Mouse (Mus musculus) urinary bladder, postnatal 4 days (tissue): Measurements from ENCODE around the gene Nfatc4.
A peak's percentile ranks its signal among the peaks of the same experiment; 100 is the strongest.

Experiments
- DNase-seq, 2 experiments: peaks; one replicate each; pipeline ENCODE4 v3.0.0; 2021 to 2022; ENCODE audit warnings: low spot score in 2 of 2

Nfatc4 gene

DNA sequence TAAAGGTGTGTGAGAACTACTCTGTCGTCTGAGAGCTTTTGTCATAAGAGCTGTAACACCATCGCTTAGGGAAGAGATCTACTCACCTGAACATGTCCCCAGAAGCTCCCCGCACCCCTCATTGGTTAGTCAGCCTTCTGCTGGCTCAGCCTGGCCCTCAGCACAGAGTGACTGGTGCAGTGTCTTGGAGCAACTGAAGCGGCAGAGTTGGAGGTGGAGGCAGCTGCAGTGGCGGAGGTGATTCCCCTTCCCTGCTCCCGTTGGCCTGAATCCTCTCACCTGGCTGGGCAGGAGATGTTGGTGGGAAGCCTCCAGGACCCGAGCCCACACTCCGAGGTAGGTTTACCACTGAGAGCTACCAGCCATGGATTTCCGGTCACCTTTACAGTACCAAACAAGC lies 2.4 kb upstream of the Nfatc4 start:
- DNase-seq, result peak; percentile 12 to 56

DNA sequence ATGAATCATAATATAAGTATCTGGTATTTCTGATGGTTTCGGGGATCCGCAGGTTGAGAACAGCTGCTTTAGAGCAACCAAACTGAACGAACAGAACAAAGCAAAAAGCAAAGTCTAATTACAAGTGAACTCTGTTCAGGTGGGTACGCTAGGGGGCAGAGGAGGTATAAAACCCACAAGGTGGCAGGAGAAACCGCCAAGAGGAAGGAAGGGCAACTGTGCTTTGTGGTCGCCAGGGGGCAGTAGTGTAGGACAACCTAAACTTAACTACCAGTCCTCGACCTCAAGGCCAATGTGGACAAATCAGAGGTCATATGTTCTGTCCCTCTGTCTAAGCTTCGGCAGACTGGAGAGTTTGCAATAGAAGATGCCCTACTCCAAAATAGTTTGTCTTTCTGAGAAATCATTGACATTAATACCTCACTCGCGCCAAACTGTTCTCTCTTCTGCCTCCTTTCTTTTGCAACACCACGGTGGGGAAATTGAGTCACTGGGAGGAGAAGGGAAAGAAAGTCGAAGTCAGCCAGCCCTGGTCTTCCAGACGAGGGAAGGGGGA lies 431 bp upstream of the Nfatc4 start:
- peak; percentile 71 to 80 for DNase-seq

DNA sequence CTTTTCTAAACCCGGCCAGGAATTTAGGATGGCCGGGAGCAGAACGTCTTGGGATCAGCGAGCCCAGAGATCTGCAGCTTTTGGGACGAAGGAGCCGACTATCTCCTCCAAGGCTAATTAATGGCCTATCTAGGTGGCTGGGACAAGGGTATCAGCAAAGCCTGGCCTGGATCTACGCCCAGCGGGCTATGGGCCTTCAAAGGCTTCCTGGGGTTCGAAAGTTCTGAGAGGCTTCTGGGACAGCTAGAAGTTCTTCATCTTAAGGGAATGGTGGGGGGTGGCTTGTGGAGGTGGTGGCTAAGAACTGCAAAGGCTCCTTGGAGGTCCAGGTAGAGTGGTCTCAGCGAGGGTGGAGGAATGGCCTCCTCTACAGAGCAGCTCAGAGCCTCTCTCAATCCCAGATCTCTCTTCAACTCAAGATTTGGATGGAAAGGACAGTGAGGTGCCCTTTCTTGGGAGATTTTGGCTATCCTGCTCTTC lies 1.1 kb downstream of the Nfatc4 start:
- DNase-seq, result peak; percentile 47 to 61

DNA sequence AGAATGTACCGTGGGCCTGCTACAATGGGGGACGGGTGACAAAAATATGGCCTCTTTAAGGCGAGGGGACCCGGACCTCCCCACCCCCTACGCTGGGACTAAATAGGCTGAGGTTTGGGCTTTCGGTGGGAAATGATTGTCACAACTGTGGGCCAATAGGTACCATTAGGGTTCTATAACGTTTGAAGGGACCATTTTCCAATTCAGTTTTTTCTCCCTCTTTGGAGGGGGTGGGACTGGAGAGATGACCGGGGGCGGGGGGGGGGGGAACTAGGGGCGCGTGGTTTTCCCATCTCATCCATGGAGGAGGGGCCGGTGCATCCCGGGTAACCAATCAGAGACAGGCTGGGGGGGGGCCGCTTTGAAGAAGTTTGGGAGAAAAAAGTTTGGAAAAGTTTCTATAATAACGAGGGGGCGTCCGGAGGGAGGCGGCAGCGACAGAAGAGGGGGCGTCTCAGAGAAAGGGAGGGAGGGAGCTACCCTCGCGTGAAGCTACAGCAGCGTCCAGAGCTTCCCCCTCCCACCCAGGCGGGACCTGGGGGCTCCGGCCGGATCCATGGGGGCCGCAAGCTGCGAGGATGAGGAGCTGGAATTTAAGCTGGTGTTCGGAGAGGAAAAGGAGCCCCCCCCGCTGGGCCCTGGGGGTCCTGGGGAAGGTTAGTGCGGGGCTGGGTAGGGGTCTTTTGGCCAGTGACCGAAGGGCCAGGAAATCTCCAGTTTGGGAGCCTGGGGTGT lies 1.7 kb downstream of the Nfatc4 start:
- peak; percentile 66 to 77 for DNase-seq

DNA sequence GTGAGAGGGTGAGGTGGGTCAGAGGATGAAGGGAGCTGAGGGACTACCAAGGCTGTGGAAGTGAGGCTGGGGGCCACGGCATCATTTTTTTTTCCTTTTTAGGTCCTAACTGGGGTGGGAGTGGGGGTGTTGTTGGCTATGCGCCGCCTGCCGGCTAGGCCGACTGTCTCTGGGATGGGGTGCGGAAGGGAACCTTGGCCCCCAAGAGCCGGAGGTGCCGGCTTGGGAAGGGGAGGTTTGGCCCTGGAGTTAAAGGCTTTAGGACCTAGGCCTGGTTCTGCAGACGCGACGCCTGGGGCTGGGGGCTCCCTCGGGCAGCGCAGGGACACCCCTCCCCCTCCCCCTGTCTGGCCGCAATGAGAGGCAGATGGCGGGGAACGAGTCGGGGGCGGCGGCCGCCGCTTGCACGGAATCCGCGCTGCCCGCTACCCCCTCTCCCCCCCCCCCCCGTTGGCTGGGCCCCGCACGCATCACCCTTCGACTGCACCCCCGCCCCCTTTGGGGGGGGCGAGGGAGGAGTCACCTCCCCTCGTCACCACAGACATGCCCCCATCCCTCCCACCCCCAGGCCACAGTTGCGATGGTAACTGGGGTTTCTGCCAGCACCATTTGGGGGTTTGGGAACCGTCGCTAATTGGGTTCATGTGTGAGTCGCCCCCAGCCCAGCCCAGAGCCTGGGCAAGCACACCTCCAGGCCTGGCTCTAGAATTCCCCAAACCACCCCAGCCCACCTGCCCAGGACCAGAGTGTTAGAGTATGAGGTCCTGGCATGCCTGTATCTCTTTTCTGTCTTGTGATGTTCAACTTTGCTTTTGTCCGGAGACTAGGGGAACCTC lies 2.5 kb downstream of the Nfatc4 start:
- peak; percentile 37 to 61 for DNase-seq

DNA sequence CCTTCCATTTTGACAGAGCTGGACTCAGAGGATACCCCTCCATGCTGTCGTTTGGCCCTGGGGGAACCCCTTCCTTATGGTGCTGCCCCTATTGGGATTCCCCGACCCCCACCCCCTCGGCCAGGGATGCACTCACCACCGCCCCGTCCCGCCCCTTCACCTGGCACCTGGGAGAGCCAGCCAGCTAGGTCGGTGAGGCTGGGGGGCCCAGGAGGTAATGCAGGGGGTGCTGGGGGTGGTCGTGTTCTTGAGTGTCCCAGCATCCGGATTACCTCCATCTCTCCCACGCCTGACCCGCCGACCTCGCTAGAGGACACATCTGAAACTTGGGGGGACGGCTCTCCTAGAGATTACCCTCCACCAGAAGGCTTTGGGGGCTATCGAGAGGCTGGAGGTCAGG lies 3.2 kb downstream of the Nfatc4 start:
- peak in 1 of 2 experiments; percentile 61 for DNase-seq

DNA sequence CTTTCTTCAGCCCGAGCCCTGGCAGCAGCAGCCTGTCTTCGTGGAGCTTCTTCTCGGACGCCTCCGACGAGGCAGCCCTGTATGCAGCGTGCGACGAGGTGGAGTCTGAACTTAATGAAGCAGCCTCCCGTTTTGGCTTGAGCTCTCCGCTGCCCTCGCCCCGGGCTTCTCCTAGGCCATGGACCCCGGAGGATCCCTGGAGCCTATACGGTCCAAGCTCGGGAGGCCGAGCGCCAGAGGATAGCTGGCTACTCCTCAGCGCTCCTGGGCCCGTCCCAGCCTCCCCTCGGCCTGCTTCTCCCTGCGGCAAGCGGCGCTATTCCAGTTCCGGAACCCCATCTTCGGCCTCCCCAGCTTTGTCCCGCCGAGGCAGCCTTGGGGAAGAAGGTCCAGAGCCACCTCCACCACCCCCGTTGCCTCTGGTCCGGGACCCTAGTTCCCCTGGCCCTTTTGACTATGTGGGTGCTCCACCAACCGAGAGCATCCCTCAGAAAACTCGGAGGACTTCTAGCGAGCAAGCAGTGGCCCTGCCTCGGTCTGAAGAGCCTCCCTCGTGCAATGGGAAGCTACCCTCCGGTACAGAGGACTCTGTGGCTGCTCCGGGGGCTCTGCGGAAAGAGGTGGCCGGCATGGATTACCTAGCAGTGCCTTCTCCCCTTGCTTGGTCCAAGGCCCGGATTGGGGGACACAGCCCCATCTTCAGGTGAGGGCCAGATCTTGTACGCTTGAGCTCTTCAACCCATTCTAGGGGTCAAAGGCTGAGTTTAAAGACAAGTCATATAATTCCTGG lies 3.8 kb downstream of the Nfatc4 start:
- peak in 1 of 2 experiments; percentile 58 for DNase-seq

DNA sequence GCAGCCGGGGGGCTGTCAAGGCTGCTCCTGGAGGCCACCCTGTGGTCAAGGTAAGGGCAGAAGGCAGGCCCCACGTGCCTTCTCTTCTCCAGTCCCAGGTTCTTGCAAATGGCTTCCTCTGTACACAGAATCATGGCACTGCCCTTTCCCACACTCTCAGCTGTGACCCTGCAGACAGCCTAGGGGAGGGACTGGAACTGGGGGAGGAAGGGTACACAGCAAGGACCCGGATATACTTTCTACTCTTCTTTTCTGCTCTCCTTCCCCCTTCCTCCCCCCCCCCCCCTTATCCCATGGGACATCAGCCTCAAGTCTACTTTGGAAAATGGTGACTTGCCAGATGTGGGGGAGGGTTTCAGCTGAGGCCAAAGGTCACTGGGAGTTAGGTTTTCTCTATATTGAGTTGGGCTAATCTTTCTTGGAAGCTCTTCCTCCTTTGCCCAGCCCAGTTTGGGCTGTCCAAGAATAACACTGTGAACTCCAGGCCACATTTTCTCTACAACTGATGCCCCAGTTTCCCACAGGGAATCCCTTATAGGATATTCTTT lies 5.8 kb downstream of the Nfatc4 start:
- DNase-seq, result peak in 1 of 2 experiments; percentile 50

DNA sequence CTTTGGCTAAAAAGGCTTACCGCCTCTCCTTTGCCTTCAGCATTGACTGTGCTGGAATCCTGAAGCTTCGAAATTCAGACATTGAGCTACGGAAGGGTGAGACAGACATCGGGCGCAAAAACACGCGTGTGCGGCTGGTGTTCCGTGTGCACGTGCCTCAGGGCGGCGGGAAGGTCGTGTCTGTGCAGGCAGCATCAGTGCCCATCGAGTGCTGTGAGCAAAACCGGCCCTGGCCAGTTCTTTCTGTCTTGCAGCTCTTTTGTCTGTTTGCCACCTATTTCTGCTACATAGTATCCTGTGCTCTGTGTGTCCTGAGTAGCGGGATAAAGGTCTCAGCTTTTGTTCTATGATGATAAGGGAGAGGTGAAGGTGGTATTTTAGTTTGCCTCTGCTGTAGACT lies 6.9 kb downstream of the Nfatc4 start:
- peak in 1 of 2 experiments; percentile 51 for DNase-seq

DNA sequence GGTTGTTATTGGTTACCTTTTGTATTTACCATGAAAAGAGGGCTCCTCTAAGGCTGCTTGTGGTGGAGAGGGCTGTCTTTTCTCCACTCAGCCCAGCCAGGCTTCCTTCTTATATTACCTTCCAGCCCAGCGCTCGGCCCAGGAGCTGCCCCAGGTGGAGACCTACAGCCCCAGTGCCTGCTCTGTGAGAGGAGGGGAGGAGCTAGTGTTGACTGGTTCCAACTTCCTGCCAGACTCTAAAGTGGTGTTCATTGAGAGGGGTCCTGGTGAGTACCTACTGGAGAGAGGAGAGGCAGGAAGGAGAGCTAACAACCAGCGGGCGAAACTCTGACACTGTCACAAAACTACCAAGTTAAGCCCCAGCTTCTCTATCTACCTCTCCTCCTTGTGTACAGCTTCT lies 7.4 kb downstream of the Nfatc4 start:
- DNase-seq, result peak in 1 of 2 experiments; percentile 23

DNA sequence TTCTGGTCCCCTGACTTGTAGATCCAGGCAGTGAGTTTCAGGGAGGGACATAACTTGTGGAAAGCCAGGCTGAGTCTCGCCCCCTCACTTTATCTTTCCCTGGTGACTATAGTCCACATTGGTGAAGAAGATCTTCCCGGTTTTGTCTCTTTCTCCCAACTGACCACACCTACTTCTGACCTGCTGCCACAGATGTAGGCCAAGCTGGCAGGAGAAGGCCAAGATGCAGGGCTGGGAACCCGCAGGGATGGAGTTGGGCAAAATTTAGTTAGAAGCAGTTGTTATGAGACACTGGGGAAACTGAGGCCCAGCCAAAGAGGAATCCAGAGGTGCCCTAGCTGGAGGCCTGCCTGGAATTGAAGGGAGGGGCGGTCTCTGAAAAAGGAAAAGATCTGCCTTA lies 10.2 kb downstream of the Nfatc4 start:
- no peak for DNase-seq

DNA sequence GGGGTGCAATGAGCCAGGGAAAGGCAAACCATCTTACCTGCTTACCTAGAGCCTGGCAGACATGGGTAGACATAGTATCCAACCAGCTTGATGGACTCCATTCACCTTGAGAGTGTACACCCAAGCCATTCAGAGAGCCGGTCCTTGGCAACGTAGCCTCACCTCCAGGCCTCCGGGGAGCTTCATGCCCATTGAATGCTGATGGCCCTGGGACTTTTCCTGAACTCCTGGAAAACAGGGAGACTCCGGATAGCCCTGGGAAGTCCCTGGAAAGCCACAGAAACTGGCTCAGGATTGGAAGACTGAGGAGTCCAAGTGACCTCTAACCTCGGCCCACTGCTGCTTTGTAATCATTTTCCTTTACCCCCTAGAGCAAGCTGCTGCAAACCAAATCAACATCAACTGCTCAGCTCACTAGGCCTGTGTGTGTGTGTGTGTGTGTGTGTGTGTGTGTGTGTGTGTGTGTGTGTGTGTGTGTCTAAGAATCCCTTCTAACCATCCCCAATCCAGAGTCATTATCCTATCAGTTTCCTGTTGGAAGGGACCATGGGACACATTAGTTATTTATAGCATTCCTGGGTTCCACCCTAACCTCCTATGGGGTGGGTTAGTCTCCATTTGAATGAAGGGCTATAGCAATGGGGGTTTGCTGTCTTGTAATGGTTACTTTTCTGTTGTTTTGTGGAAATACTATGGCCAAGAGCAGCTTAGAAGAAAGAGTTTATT lies 12.0 kb downstream of the Nfatc4 start:
- no peak for DNase-seq

DNA sequence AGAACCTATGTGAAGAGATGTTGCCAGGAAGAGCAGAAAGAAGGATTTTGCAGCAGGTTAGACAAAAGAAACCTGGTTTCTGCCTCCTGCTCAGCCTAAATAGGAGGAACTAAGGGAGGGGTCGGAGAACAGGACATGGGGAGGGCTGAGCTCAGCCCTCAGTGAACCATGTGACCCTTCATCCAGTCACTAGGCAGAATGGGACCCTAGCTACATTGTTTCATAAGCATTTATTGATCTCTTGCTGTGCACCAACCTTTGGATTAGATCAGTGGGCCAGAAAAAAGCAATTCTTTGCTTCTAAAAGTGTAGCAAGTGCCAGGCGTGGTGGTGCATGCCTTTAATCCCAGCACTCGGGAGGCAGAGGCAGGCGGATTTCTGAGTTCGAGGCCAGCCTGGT lies 15.4 kb downstream of the Nfatc4 start:
- no peak for DNase-seq

DNA sequence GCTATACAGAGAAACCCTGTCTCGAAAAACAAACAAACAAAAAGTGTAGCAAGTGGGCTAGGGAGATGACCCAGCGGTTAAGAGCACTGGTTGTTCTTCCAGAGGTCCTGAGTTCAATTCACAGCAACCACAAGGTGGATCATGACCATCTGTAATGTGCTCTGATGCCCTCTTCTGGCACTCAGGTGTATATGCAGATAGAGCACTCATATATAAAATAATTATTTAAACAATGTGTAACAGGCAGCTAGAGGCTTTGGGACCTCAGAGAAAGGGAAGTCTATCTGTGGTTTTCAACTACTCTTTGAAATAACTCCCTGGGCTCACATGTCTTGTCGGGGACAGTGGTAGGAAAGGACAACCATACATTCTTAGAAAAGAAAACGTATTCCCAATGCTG lies 15.8 kb downstream of the Nfatc4 start:
- DNase-seq, result no peak

DNA sequence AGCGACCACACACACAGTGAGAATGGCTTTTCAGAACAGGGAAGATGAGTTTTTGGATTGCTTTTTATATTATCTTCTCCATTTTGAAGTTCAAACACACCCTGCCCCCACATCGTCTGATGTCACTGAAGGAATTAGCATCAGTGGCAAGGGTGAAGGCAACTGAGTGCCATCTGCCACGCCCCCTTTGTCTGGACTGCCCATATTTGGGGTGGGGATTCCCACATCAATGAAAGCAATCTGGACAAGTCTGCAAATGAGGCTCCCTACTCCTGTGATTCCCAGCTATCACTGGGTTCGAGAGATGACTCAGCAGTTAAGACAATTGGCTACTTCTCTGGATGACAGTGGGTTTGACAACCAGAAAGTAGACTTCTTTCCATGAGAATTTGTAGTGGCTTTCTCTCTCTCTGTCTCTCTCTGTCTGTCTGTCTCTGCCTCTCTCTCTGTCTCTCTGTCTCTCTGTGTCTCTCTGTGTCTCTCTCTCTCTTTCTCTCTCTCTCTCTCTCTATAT lies 18.0 kb downstream of the Nfatc4 start:
- no peak for DNase-seq

DNA sequence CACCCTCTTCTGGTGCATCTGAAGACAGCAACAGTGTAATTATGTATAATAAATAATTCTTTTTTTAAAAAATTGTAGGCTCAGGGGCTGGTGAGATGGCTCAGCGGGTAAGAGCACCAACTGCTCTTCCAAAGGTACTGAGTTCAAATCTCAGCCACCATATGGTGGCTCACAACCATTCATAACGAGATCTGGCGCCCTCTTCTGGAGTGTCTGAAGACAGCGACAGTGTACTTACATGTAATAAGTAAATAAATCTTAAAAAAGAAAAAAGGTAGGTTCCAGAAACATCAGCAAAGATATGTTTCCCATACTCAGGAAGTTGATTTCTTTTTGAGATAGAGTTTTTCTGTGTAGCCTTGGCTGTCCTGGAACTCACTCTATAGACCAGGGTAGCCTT lies 19.9 kb downstream of the Nfatc4 start:
- no peak for DNase-seq

DNA sequence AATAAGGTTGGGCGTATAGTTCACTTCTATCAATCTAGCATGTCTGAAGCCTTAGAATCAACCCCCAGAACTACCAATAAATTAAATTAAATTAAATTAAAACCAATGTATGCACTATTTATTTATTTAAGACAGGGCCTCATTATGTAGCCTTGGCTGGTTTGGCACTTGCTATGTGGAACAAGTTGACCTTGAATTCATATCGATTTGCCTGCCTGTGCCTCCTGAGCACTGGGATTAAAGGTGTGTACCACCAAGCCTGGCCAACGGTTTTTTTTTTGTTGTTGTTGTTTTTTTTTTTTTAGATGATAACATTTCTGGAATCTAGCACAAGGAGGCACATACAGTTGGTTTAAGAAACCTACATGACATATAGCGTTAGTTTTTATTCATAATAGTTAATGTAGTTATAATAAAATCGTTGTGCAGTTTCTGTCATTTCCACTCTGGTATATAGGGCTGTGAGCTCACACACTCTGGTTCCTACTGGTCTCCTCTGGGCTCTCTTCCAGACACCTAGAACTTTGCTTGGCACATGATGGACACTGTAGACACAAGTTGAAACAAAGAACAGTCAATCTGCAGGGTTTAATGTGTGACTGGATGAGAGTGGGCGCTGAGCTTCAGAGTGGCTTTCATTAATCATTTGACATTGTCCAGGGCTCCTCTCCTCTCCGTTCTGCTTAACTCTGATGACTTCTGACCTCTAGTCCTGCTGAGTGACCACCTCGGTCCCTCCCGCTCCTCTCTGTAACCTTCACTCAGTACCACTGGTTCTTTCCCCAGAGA lies 22.8 kb downstream of the Nfatc4 start:
- DNase-seq, result no peak

DNA sequence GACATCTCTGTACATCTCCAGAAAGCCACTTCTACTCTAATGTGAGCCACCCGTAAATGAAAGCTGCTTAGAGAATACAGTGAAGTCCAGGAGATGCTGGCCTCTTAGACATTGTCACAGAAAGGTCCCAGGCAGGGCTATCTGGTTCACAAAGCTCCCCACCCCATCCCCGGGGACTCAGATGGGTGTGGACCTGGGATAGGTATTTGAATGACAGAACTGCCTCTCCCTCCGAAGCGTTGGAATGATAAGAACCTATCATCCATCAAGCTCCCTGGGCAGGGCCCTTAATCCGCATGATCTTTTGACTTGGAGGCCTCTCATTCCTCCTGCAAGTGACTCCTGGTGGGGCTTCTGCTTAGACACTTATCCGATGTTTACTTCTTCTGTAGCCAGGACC lies 27.9 kb downstream of the Nfatc4 start:
- no peak for DNase-seq

DNA sequence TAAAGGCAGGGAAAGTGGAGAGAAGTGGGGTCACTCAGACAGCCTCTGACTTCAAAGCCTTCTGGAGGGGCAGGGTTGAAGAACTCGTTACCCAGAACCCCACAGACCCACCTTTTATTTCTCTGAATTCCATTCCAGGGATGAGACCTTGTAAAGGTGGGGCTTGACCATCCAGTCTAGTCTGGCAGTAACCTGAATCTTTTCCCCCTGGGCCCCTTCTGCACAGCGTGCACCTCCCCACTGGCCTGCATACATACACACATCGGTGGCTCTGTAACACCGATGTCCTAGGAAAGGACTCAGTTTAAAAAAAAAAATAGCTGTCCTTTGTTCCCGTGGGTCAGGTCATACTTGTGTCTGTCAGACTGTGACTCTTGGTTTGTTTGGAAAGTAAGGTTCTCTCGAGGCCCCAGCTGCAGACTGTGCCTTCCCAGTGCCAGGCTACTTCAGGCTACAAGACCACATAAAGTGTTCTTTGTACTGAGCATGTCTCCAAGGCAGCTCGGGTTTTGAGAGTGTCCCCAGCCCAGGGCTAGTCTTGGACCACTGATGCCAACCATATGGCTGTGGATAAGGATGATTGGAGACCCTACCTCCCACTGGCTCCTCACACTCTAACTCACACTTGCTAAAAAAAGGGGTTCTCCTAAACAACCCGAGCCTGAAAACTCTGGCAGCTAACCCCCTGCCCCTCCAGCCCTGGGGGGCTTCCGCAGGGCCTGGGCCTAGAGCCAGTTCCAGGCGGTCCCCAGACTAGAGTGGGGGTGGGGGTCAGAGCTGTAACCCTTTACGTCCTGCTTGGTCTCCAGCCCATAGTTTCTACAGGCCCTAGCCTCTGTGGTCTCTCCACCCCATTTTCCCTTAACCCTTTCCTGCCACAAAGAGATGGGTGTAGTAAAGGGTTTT lies 30.0 kb downstream of the Nfatc4 start:
- no peak for DNase-seq
